Mouse (Mus musculus) embryonic facial prominence, embryonic 13.5 days (tissue): Measurements from ENCODE around the gene Lrp1. TPM values are rescaled to one million over a fixed set of nuclear protein-coding genes. Genes with fewer than 3 reads are reported as not detected.
A peak's percentile ranks its signal among the peaks of the same experiment; 100 is the strongest.
"Not testable (repeated sequence)": the region's sequence is repeated elsewhere in the genome, so short reads cannot be mapped to it uniquely, and the experiment has no call there.

Experiments used
- ATAC-seq: fragments of 200-750 bp; cut with Nextera tagmentation; 2 replicates; pipeline ENCODE4 v1.8.0; 2017; ENCODE audit warnings: low read depth; ENCODE audit not compliant: insufficient number of reproducible peaks, insufficient read depth, low FRiP score, low TSS enrichment
- H3K27ac ChIP-seq: fragments of 300-500 bp; sonication (generic); 2 replicates; pipeline ENCODE4 v1.5.1; 2015; ENCODE audit warnings: moderate library complexity, mild to moderate bottlenecking, inconsistent platforms
- H3K27me3 ChIP-seq: fragments of 300-500 bp; sonication (generic); 2 replicates; pipeline ENCODE4 v1.6.1; 2015; ENCODE audit warnings: mild to moderate bottlenecking, inconsistent platforms
- H3K36me3 ChIP-seq: fragments of 300-500 bp; sonication (generic); 2 replicates; pipeline ENCODE4 v1.6.1; 2015; ENCODE audit warnings: mild to moderate bottlenecking, inconsistent platforms
- H3K4me1 ChIP-seq: fragments of 300-500 bp; sonication (generic); 2 replicates; pipeline ENCODE4 v1.6.1; 2015; ENCODE audit warnings: inconsistent platforms
- H3K4me2 ChIP-seq: fragments of 300-500 bp; sonication (generic); 2 replicates; pipeline ENCODE4 v1.6.1; 2015; ENCODE audit warnings: moderate library complexity, mild to moderate bottlenecking, inconsistent platforms
- H3K4me3 ChIP-seq: fragments of 300-500 bp; sonication (generic); 2 replicates; pipeline ENCODE4 v1.5.1; 2015; ENCODE audit warnings: mild to moderate bottlenecking, inconsistent platforms
- H3K9ac ChIP-seq: fragments of 300-500 bp; sonication (generic); 2 replicates; pipeline ENCODE4 v1.6.1; 2015; ENCODE audit warnings: mild to moderate bottlenecking, inconsistent platforms
- H3K9me3 ChIP-seq: fragments of 300-500 bp; sonication (generic); 2 replicates; pipeline ENCODE4 v1.6.1; 2016; ENCODE audit warnings: inconsistent platforms
- WGBS: fragments of 180-500 bp; shearing (Covaris S2); methylation state at CpG from one replicate; pipeline ENCODE4 v1.1.7; 2015; ENCODE audit warnings: mixed read lengths; 5-methylcytosine and 5-hydroxymethylcytosine counted together
- polyA plus RNA-seq: library from polyadenylated mRNA; unstranded; fragments of >200 nt; fragmentation: Nextera tagmentation; extraction: Ambion mirVana; gene quantifications from 2 replicates; pipeline ENCODE4 v1.2.1, GENCODE M21; 2015

Lrp1 gene
- polyA plus RNA-seq, 1 experiment from 2014 or later: 139 TPM

DNA sequence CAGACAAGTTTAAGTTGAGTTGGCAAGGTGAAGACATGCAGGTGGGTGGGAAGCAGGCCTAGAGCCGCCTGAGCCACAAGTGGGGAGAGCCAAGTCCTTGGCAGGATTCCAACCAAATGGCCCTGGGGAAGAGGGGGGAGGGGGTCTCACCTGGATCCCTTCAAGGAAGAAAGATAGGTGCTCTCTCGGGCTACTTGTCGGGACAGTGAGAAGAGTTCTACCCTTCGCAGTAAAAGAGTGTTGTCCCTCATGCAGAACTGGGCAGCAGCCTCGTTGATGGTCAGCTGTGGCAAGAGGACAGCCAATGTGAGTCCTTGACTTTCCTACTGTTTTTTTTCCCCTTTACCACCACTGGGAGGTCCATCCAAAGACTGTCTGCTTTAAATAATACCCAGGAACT is 42.6 kb upstream of the Lrp1 start:
- H3K4me3 ChIP-seq: peak overlapping the region; percentile 87
- H3K4me1 ChIP-seq: peaks cover 58% of the 10 kb centered on the region
- ATAC-seq: no peak
- no peaks in the 10 kb centered on the region for H3K27me3 ChIP-seq
- H3K9ac ChIP-seq: peak overlapping the region; percentile 94; the same call in 1 of the 2 replicates
- peaks cover 53% of the 10 kb centered on the region for H3K36me3 ChIP-seq
- no peaks in the 10 kb centered on the region for H3K9me3 ChIP-seq
- WGBS: 20% methylated on average over 5 of the region's 5 CpGs
- H3K4me2 ChIP-seq: peak overlapping the region; percentile 90
- H3K27ac ChIP-seq: peak overlapping the region; percentile 86

DNA sequence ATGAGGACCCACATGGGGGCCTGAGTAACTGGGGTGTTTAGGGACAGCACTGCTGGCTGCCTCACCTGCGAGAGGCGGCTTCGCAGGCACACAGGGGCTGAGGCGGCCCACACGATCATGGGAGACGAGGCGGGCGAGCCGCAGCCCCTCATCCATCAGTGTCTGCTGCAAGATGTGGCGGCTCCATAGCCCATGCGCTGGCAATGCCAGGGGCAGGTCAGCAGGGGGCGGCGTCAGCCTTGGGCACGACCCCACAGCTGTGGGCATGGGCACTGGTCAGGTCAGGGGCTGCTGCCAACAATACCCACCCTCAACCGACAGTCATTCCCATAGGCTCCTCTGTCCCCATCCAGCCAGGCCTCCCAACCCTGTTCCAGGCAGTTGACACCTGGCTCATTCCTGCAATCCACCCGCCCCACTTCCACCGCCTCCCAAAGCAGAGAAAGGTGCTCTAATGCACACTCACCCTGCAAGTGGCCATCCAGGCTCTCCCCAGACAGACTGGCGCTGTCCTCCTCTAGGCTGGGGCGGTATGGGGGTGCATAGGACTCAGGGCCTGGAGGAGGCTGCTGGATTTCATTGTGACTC is 41.8 kb upstream of the Lrp1 start:
- H3K4me2 ChIP-seq: peak overlapping the region; percentile 90
- peak overlapping the region; percentile 62 for H3K9ac ChIP-seq
- no peak for ATAC-seq
- H3K4me1 ChIP-seq: peaks cover 65% of the 10 kb centered on the region
- peaks cover 53% of the 10 kb centered on the region for H3K36me3 ChIP-seq
- no peaks in the 10 kb centered on the region for H3K9me3 ChIP-seq
- H3K27ac ChIP-seq: peak overlapping the region; percentile 86
- WGBS: 28% methylated on average over 19 of the region's 19 CpGs
- H3K4me3 ChIP-seq: peak overlapping the region; percentile 87
- H3K27me3 ChIP-seq: no peaks in the 10 kb centered on the region

DNA sequence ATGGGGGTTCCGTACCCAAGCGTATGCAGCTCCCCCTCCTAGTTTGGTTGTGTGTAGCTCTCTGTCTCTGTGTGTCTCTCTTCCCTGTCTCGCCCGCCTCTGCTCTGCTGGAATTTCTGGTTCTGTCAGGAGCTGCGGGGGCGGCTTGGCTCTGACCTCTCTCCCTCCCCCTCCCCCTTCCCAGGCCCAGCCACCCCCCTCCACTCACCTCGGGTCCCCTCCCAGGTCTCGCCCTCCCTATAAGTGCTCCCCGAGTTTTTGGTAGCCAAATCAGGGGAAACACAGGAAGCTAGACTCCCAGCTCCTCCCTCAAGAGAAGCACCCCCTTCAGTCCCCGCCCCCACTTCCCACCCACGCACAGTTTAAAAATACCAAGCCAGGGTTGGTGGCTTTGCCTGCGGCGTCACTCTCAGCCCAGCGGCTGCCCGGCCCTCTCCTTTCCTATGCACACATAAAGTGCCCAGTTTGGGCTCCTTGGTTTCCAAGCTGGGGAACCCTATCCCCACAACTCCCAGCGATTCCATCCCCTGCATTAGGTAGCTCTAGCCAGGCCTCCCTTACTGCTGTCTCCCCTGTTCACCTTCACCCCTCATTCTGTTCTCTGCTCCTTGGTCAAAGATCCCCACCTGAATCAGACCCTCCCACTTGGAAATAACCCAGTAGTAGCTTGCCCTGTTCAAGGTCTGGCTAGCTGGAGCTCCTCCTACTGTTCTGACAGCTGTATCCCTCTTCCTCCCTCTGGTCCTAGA is 41.1 kb upstream of the Lrp1 start:
- no peaks in the 10 kb centered on the region for H3K9me3 ChIP-seq
- peak overlapping the region; percentile 62 for H3K9ac ChIP-seq
- WGBS: 8% methylated on average over 16 of the region's 16 CpGs
- peaks cover 63% of the 10 kb centered on the region for H3K4me1 ChIP-seq
- H3K36me3 ChIP-seq: peaks cover 55% of the 10 kb centered on the region
- H3K4me2 ChIP-seq: peak overlapping the region; percentile 90
- ATAC-seq: peak; percentile 23; the same call in 1 of the 2 replicates
- H3K4me3 ChIP-seq: peak overlapping the region; percentile 87
- peak overlapping the region; percentile 86 for H3K27ac ChIP-seq
- H3K27me3 ChIP-seq: no peaks in the 10 kb centered on the region

DNA sequence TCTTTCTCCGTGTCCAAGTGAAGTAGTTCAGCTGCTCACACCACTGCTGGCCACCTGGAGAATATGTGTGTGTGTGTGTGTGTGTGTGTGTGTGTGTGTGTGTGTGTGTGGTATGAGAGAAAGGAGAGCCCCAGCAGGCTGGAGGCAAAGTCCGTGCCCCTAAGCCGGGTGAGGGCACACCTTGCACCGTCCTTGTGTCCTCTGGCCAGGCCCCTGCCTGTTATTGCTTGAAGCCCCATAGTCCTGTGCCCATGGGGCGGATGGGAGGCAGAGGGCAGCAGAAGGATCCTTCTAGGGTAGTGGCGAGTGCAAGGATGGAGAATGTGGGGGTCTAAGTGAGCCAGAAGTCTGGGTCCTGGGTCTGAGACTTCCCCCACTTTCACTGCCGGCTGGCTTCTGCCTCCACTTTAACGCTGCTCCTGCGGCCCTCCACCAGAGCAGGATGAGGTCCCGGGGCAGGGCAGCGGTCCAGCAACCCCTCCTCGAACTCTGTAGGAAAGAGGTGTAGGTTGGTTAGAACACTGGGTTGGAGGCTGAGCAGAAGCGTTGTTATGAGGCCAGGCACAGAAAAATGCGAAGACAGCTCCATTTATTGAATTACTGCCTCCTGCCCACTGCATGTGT is 40.5 kb upstream of the Lrp1 start:
- Histone ChIP-seq H3K4me1 (peaks cover 63% of the 10 kb centered on the region), H3K9me3 (no peaks in the 10 kb centered on the region), H3K27me3 (no peaks in the 10 kb centered on the region), H3K4me2 (peak overlapping the region; percentile 90), H3K27ac (peak overlapping the region; percentile 86), H3K9ac (peak overlapping the region; percentile 55), H3K36me3 (peaks cover 59% of the 10 kb centered on the region), H3K4me3 (peak overlapping the region; percentile 87)
- WGBS: 28% methylated on average over 14 of the region's 14 CpGs
- ATAC-seq: no peak

DNA sequence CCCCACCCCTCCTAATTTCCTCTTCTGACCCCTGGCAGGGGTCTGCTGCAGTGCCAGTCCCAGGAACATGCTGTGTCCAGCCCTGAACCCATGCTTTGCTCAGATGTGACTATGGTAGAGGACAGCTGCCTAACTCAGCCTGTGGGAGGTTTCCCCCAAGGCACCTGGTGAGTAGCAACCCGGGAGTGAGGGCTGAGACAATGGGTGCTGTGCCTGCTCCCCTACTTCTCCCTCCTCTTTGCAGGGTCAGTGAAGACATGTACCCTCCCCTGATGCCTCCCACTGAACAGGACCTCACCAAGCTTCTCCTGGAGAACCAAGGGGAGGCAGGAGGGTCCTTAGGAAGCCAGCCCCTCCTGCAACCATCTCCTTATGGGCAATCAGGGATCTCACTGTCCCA is 38.6 kb upstream of the Lrp1 start:
- no peak overlapping the region for H3K27ac ChIP-seq
- no peak for ATAC-seq
- H3K4me3 ChIP-seq: no peak overlapping the region
- H3K9ac ChIP-seq: no peak overlapping the region
- H3K4me1 ChIP-seq: peaks cover 50% of the 10 kb centered on the region
- peaks cover 72% of the 10 kb centered on the region for H3K36me3 ChIP-seq
- no peak overlapping the region for H3K4me2 ChIP-seq
- 56% methylated on average over 1 of the region's 1 CpGs for WGBS
- H3K9me3 ChIP-seq: no peaks in the 10 kb centered on the region
- no peaks in the 10 kb centered on the region for H3K27me3 ChIP-seq

DNA sequence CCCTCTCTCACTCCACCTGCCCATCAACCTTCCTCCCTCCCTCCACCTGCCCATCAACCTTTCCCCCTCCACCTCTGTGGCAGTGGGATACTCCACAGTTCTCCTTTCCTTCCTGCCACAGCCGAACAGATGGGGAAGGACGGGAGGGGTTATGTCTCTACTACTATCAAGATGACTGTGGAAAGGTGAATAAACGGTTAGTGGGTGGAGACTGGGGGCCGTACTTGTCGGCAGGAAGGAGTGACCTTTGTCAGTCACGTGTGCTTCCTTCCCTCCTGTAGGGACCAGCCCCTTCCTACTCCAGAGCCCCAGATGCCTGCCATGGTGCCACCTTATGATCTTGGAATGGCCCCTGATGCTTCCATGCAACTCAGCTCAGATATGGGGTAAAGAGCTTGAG is 37.1 kb upstream of the Lrp1 start:
- Histone ChIP-seq H3K9ac (no peak overlapping the region), H3K4me3 (no peak overlapping the region), H3K27ac (peak overlapping the region; percentile 39; the same call in 1 of the 2 replicates), H3K4me2 (peak overlapping the region; percentile 5; the same call in 1 of the 2 replicates), H3K27me3 (no peaks in the 10 kb centered on the region), H3K9me3 (no peaks in the 10 kb centered on the region), H3K4me1 (peaks cover 40% of the 10 kb centered on the region), H3K36me3 (peaks cover 70% of the 10 kb centered on the region)
- 10% methylated on average over 6 of the region's 6 CpGs for WGBS
- no peak for ATAC-seq

DNA sequence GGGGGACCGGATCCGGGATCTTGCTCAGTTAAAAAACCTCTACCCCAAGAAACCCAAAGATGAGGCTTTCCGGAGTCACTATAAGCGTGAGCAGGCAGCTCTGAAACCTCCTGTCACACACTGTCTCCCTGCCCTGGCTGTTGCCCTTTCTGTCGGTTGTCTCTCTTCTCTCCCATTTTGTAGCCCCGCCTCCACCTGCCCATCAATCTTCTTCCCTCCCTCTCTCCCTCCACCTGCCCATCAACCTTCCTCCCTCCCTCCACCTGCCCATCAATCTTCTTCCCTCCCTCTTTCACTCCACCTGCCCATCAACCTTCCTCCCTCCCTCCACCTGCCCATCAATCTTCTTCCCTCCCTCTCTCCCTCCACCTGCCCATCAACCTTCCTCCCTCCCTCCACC is 36.7 kb upstream of the Lrp1 start:
- not testable (repeated sequence) for H3K27me3 ChIP-seq, H3K4me2 ChIP-seq, H3K9me3 ChIP-seq, H3K9ac ChIP-seq, ATAC-seq, H3K27ac ChIP-seq, H3K4me3 ChIP-seq
- peaks cover 40% of the 10 kb centered on the region for H3K4me1 ChIP-seq
- 48% methylated on average over 6 of the region's 6 CpGs for WGBS
- peaks cover 70% of the 10 kb centered on the region for H3K36me3 ChIP-seq

DNA sequence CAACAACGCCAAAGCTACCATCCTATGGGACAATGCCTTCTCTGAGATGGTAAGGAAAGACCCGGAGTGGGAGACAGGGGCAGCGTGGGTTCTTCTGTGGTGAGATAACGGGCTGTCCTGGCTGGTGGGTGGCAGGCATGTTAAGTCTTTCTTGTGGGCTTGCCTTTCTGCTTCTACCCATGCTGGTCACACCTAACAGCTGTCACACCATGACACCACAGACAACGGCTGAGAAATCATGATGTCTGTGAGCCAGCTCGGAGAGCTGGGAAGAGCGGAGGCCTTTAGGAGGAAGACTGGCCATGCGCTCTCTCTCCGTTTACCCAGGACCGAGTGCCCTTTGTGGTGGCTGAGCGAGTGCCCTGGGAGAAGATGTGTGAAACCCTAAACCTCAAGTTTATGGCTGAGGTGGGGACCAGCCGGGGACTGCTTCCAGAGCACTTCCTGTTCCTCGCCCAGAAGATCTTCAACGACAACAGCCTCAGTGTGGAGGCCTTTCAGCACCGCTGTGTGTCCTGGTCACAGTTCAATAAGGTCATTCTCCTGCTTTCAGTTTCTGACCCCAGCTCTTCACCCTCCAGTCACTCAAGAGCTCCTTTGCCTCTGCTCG is 34.1 kb upstream of the Lrp1 start:
- Histone ChIP-seq H3K27me3 (no peaks in the 10 kb centered on the region), H3K9me3 (no peaks in the 10 kb centered on the region), H3K36me3 (peaks cover 66% of the 10 kb centered on the region), H3K4me2 (no peak overlapping the region), H3K27ac (no peak overlapping the region), H3K9ac (no peak overlapping the region), H3K4me3 (no peak overlapping the region), H3K4me1 (peaks cover 21% of the 10 kb centered on the region)
- no peak for ATAC-seq
- WGBS: 66% methylated on average over 16 of the region's 16 CpGs

DNA sequence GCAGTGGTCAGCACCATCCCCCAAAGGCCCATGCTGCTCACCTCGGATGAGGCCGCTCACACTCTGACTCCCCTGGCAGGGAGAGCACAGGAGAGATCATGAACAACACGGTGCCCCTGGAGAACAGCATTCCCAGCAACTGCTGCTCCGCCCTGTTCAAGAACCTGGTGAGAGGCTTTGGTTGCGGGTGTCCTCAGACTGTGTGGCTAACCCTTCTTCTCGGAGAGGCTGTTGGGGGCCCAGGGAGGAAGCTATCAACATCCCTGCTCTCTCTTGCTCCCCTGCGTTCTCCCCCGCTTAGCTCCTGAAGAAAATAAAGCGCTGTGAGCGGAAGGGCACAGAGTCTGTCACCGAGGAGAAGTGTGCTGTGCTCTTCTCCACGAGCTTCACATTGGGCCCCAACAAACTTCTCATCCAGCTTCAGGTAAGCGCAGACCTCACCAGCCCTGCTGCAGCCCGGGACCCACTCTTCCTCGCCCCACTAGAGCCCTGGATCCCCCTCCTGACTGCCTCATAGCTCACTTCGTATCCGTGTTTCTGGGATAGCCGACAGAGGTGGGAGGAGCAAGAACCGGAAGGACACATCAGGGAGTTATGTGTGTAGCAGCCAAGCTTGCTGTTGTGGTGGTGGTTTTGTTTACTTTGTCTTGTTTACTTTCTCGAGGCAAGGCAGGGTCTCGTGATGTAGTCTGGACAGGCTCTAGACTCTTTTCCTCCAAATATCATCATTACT is 32.1 kb upstream of the Lrp1 start:
- Histone ChIP-seq H3K27me3 (no peaks in the 10 kb centered on the region), H3K9me3 (no peaks in the 10 kb centered on the region), H3K4me1 (0 out of 2 replicates have a peak, but pooled peaks cover 11% of the 10 kb centered on the region), H3K4me2 (peak overlapping the region; percentile 27), H3K4me3 (no peak overlapping the region), H3K9ac (0 out of 2 replicates have a peak overlapping the region, but pooled peaks have one; percentile 33), H3K36me3 (peaks cover 64% of the 10 kb centered on the region), H3K27ac (no peak overlapping the region)
- no peak for ATAC-seq
- 49% methylated on average over 21 of the region's 21 CpGs for WGBS

DNA sequence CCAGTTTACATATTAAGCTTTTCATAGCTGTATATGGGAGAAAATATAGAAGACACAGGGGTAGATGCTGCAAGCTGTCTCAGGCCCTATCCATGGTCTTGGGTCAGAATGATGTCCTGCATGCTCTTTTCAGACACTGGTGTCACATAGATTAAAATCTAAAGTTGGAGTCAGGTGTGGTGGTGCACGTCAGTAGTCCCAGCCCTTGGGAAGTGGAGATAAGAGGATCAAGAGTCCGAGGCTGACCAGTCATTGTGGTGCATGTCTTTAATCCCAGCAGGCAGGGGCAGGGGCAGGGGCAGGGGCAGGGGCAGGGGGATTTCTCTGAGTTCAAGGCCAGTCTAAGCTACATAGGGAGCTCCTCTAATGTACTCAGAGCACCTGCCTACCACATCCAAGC is 24.8 kb upstream of the Lrp1 start:
- H3K4me2 ChIP-seq: no peak overlapping the region
- no peak overlapping the region for H3K9ac ChIP-seq
- no peaks in the 10 kb centered on the region for H3K27me3 ChIP-seq
- H3K4me1 ChIP-seq: peaks cover 32% of the 10 kb centered on the region
- WGBS: 59% methylated on average over 2 of the region's 2 CpGs
- ATAC-seq: no peak
- no peak overlapping the region for H3K4me3 ChIP-seq
- H3K27ac ChIP-seq: no peak overlapping the region
- no peaks in the 10 kb centered on the region for H3K9me3 ChIP-seq
- H3K36me3 ChIP-seq: 0 out of 2 replicates have a peak, but pooled peaks cover 8% of the 10 kb centered on the region
